Mouse (Mus musculus) megakaryocyte, embryonic 14.5 days (primary cell): ENCODE measurements around the gene Dclk1. TPM values are rescaled to one million over a fixed set of nuclear protein-coding genes. Genes with fewer than 3 reads are reported as not detected.

Experiments
- H3K27me3 ChIP-seq: replicated peaks from 2 replicates; pipeline ENCODE3; 2012; ENCODE audit warnings: inconsistent platforms
- H3K36me3 ChIP-seq: replicated peaks from 2 replicates; pipeline ENCODE3; 2012; ENCODE audit warnings: low read length, inconsistent platforms, mixed read lengths
- H3K4me1 ChIP-seq: 2 replicates; pipeline ENCODE4 v1.6.1; 2012; ENCODE audit warnings: inconsistent platforms
- H3K4me3 ChIP-seq: replicated peaks from 2 replicates; pipeline ENCODE3; 2012; ENCODE audit warnings: moderate library complexity, mild to moderate bottlenecking, inconsistent platforms
- H3K9me3 ChIP-seq: 2 replicates; pipeline ENCODE4 v1.6.1; 2012; ENCODE audit warnings: inconsistent platforms
- FLI1 ChIP-seq: IDR thresholded peaks from 2 replicates; pipeline ENCODE4 v1.6.1; 2012; ENCODE audit warnings: low read length, inconsistent platforms, mixed read lengths
- GATA1 ChIP-seq: IDR thresholded peaks from 3 replicates; pipeline ENCODE4 v1.6.1; 2012; ENCODE audit warnings: mixed read lengths, low read length, inconsistent platforms, borderline replicate concordance
- polyA plus RNA-seq: library from polyadenylated mRNA; stranded (reverse); fragments of >175 nt; gene quantifications from 2 replicates; pipeline ENCODE4 v1.2.3, GENCODE M21; 2012; ENCODE audit warnings: low replicate concordance; ENCODE audit not compliant: insufficient read depth

The Dclk1 gene
- polyA plus RNA-seq, 1 experiment: not detected

DNA sequence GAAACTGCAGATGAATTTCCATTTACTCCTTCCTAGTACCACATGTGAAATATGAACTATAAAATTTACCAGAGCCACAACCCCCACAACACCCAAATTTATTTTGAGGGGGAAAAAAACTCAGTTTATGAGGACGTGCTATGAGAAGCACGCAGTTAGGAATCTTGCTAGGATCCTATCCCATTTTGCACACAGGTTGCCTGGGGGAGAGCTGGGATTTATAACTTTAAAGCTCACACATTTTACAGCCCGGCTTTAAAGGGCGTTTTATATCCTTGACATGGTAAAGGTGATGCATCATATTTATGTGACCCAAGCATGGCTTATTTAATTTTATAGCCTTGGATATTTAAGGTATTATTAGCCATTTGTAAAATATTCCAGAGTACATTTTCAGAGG is 237.1 kb downstream of the Dclk1 start:
- Histone ChIP-seq H3K9me3 (no peaks in the 10 kb centered on the region), H3K4me3 (no peak overlapping the region), H3K27me3 (no peaks in the 10 kb centered on the region), H3K36me3 (no peaks in the 10 kb centered on the region), H3K4me1 (no peaks in the 10 kb centered on the region)
- TF ChIP-seq GATA1 (no peak), FLI1 (no peak)

DNA sequence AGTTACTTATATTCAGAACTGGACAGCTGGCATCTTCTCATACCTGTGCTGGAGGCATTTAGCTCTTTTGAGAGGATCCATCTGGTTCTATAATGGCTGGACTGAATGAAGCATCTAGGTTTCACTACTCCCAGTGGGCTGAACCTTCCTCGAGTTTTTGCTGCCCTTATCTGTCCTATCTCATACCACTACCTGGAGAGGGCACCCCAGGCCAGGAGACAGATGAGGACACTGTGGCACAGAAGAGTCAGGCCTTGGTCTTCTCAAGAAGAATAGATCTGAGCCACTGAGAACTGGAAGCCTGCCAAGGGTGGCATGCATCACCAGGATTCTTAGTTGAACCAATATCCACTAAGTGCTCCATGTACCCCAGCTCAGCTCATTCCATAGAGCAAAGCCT is 239.0 kb downstream of the Dclk1 start:
- no peaks in the 10 kb centered on the region for H3K27me3 ChIP-seq
- H3K4me3 ChIP-seq: no peak overlapping the region
- TF ChIP-seq FLI1: no peak
- no peak for TF ChIP-seq GATA1
- no peaks in the 10 kb centered on the region for H3K36me3 ChIP-seq
- no peaks in the 10 kb centered on the region for H3K4me1 ChIP-seq
- no peaks in the 10 kb centered on the region for H3K9me3 ChIP-seq

DNA sequence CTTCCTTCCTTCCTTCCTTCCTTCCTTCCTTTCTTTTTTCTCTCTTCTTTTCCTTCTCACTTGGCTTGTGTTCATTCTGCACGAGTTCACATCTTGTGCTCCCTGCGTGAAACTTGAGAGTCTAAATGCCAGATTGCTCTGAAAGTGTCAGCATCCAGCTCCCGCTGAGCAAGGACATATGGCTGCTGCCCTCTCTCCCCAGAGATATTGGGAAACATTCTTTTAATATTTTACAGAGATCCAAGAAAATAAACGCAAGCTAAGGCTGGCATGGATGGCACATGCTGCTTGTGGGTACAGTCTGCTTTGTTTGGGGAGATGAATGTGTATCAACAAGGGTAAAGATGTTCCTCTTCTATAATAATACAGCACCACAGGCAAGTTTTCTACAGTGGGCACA is 241.2 kb downstream of the Dclk1 start:
- Histone ChIP-seq H3K4me1 (no peaks in the 10 kb centered on the region), H3K27me3 (no peaks in the 10 kb centered on the region), H3K9me3 (no peaks in the 10 kb centered on the region), H3K36me3 (no peaks in the 10 kb centered on the region), H3K4me3 (no peak overlapping the region)
- TF ChIP-seq FLI1 (no peak), GATA1 (no peak)

DNA sequence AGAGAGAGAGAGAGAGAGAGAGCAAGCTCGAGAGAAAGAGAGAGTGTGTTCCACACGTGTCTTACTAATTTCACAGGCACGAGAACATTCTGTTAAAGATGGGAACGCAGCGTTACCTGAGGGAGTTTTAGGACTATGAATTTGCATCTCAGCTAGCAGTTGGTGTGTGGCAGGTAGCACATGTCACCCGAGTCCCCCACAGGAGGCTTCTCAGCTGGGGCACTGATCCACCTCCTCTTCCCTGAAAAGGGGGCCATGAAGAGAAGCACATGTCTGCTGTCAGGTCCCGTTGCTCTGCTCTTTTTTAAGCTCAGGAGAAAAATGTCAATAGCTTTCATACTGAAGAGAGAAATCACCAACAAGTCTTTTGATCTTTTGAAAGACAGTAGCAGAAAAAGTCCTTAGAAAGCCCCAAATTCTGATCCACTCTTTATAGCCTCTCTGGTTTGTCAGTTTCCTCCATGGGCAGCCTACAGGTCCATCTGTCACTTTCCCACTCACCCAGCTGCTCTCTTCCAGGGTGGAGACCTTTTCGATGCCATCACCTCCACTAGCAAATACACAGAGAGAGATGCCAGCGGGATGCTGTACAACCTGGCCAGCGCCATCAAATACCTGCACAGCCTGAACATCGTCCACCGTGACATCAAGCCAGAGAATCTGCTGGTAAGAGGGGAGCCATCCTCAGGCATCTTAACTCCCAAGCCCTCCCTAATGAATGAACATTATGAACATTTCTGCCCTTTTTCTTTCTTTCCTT is 247.2 kb downstream of the Dclk1 start:
- Histone ChIP-seq H3K9me3 (no peaks in the 10 kb centered on the region), H3K27me3 (no peaks in the 10 kb centered on the region), H3K36me3 (no peaks in the 10 kb centered on the region), H3K4me1 (no peaks in the 10 kb centered on the region), H3K4me3 (no peak overlapping the region)
- TF ChIP-seq GATA1 (no peak), FLI1 (no peak)

DNA sequence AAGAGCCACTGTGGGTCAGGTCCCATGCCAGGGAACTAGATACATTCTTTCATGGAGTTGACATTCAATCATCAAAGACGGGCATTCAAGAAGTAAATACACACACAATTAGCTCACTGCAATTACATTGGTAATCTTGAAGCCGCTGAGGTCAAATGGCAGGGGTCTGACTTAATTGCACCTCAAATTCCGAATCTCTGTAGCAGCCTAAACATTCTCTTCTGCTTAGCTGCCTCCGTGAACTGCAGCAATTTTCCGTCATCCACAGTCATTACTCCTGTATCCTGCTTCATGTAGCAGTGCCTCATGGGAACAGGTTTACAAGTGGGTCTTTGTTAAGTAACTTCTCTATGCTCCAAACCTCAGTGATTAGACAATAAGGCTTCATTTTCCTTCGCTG is 249.9 kb downstream of the Dclk1 start:
- TF ChIP-seq GATA1: no peak
- no peak for TF ChIP-seq FLI1
- no peaks in the 10 kb centered on the region for H3K9me3 ChIP-seq

DNA sequence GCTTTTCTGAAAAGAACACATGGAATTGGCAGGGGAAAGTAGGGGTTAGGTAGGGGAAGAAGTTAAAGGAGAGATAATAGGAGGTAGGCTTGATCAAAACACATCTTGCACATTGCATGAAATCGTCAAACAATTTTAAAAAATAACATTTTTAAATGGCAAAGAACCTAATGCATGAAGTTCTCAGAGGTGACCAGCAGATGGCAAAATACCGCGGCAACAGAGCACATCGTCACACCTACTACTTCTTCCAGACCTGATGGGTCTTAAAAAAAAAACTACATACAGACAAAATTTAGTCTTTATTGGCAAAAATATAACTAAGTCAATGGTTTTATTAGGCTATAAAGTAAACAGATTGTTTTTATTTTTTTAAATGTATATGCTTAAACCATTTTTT is 252.2 kb downstream of the Dclk1 start:
- Histone ChIP-seq H3K4me3 (no peak overlapping the region), H3K4me1 (no peaks in the 10 kb centered on the region), H3K36me3 (no peaks in the 10 kb centered on the region), H3K27me3 (no peaks in the 10 kb centered on the region), H3K9me3 (no peaks in the 10 kb centered on the region)
- TF ChIP-seq FLI1: no peak
- no peak for TF ChIP-seq GATA1

More for the DNA sequence above, 249.9 kb downstream of the Dclk1 start:
- no peak overlapping the region for H3K4me3 ChIP-seq
- no peaks in the 10 kb centered on the region for H3K36me3 ChIP-seq
- H3K27me3 ChIP-seq: no peaks in the 10 kb centered on the region
- H3K4me1 ChIP-seq: no peaks in the 10 kb centered on the region

DNA sequence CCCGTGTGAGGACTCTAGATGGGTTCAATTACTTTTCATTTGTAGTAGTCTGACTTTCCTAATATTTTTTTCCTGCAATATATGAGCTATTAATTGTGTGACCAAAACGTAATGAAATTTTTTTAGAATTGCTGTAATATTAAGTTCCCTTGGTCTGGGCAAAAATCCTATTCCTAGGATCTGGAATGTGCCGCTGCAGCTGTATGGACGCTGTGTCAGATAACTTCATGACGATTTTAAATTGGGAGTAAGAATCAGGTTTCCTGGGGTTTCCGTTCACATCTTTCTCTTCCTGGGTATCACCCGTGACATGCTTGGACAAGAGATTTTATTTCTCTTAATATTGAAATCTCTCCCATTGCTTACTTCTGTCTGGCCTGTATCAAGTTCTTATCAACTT is 253.1 kb downstream of the Dclk1 start:
- TF ChIP-seq GATA1: no peak
- TF ChIP-seq FLI1: no peak
- Histone ChIP-seq H3K36me3 (no peaks in the 10 kb centered on the region), H3K9me3 (no peaks in the 10 kb centered on the region), H3K4me1 (no peaks in the 10 kb centered on the region), H3K4me3 (no peak overlapping the region), H3K27me3 (no peaks in the 10 kb centered on the region)

DNA sequence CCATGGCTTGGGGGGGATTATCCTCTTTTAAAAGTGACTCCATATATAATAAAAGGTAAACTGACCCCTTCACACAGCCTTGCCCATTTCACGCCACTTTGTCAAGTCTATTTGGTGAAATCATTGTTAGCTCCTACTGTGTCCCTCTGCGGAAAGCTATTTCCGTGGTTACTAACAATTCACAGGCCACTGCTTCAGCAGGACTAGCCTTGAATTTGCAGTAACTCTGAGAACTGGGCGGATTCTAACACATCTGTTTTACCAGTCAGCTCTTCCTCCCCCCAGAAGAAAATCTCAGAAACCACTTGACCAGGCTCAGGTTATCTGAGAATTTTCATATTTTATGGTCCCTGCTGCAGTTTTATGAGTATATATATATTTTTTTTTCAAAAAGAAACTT is 253.7 kb downstream of the Dclk1 start:
- Histone ChIP-seq H3K9me3 (no peaks in the 10 kb centered on the region), H3K36me3 (no peaks in the 10 kb centered on the region), H3K27me3 (no peaks in the 10 kb centered on the region), H3K4me3 (no peak overlapping the region), H3K4me1 (no peaks in the 10 kb centered on the region)
- TF ChIP-seq GATA1 (no peak), FLI1 (no peak)

DNA sequence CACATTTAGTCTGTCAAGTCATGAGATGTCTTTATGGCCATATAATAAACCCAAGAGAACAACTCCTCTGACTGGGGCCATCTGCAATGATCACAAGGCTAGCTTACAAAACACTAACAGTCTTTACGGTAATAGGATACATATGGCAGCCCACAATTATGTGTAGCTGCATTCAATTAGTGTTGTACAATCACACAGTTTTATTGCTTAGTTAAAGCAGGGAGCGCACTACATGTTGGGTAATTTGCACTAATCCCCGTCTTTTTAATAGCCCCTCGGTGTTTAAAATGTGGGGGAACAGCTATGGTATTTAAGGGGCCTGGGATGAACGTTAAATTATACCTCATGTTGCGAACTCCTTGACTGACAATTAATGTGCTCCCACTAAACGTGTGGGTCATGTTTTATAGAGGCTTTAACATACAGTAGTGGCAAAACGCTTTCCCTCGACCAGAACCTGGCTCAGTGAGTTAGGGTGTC is 254.3 kb downstream of the Dclk1 start:
- no peaks in the 10 kb centered on the region for H3K27me3 ChIP-seq
- no peak for TF ChIP-seq GATA1
- TF ChIP-seq FLI1: no peak
- H3K4me3 ChIP-seq: no peak overlapping the region
- H3K36me3 ChIP-seq: no peaks in the 10 kb centered on the region
- H3K4me1 ChIP-seq: no peaks in the 10 kb centered on the region
- H3K9me3 ChIP-seq: no peaks in the 10 kb centered on the region

DNA sequence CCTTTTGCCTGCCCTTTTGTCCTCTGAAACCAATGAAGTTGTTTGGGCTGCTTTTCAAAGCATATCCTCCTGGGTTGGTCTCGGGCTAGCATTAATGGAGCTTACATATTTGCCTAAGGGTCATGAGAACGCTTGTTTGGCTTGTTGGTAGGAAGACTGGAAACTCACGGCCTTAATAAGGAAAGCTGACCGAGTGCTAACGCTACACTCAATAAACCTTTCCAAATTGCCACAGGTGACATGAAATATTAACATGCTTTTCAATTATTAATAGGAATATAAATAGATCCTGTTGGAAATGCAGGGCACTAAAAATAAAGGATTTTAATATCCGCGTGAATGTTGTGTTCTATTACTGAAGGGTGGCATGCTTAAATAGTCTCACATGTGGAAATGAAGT is 257.1 kb downstream of the Dclk1 start:
- H3K36me3 ChIP-seq: no peaks in the 10 kb centered on the region
- H3K4me3 ChIP-seq: no peak overlapping the region
- H3K27me3 ChIP-seq: no peaks in the 10 kb centered on the region
- TF ChIP-seq FLI1: no peak
- H3K9me3 ChIP-seq: 0 out of 2 replicates have a peak, but pooled peaks cover 4% of the 10 kb centered on the region
- no peaks in the 10 kb centered on the region for H3K4me1 ChIP-seq

DNA sequence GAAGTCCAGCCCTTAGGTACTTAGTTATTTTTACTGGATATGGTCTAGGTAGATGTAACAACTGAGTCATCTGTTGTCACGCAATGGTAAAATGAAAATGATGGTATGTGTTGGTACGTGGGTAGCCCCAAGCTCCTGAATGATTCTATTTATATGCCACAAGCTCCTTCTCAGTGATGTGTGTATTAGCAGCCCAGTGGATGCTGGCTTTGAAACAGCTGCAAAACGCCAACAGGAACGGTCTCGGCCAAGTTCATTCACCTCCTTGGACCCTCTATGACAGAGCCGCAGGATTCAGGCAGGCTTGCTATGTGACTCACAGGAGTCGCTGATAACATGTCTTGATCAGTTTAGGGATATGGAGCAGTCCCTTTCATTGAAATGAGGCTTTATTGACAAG is 268.0 kb downstream of the Dclk1 start:
- no peak overlapping the region for H3K4me3 ChIP-seq
- H3K27me3 ChIP-seq: peaks cover 7% of the 10 kb centered on the region
- H3K36me3 ChIP-seq: no peaks in the 10 kb centered on the region
- no peaks in the 10 kb centered on the region for H3K4me1 ChIP-seq
- TF ChIP-seq GATA1 (no peak), FLI1 (no peak)
- peaks cover 9% of the 10 kb centered on the region; the same call in 1 of the 2 replicates for H3K9me3 ChIP-seq
